Mouse (Mus musculus) bone marrow macrophage, adult 2 months (primary cell): ENCODE results near the gene Amigo2.

Experiments
- CTCF ChIP-seq: IDR thresholded peaks from 2 replicates; pipeline ENCODE4 v1.5.1; 2012; ENCODE audit warnings: low read depth, mild to moderate bottlenecking, low read length, moderate library complexity
- POLR2A ChIP-seq: IDR thresholded peaks from 2 replicates; pipeline ENCODE4 v1.6.1; 2012; ENCODE audit warnings: mild to moderate bottlenecking, low read depth, low read length, borderline replicate concordance

GRCm38 (mm10) chr15:97258483-97259230, 11.6 kb upstream of the Amigo2 start:
- TF ChIP-seq POLR2A, result no peak
- TF ChIP-seq CTCF, result no peak
